Mouse (Mus musculus): ENCODE measurements around the gene Kdm3a.

Gene Kdm3a

GRCm38 (mm10) chr6:71579478-71579877, 53.3 kb downstream of the Kdm3a start:
- no peak for DNase-seq (ENCODE audit: low spot score)

GRCm38 (mm10) chr6:71575359-71575758, 57.4 kb downstream of the Kdm3a start:
- DNase-seq (ENCODE audit: low spot score): no peak

GRCm38 (mm10) chr6:71569025-71569424, 63.8 kb downstream of the Kdm3a start:
- DNase-seq (ENCODE audit: low spot score): no peak

DNA sequence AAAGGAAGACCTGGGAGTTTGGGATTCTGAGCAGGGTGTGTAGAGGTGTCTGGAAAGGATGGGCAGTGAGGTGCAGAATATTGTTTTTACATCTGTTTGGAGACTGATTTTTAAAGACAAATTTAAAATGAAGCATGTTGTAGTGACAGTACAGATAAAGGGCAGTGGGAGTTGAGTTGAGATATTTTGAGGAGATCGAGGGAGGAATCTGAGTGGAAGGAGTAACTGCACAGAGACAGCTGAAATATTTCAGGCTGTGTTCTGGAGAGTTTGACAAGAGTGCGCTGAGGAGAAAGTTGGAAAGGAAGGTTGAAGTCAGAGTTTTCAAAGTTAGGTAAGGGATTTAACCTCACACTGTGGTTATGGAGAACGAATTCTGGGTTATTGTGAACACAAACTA, 64.2 kb downstream of the Kdm3a start:
- no peak for DNase-seq (ENCODE audit: low spot score)

- DNase-seq (ENCODE audit: low spot score): no peak
Observed at GRCm38 (mm10) chr6:71556826-71557225, 76.0 kb downstream of the Kdm3a start.

DNA sequence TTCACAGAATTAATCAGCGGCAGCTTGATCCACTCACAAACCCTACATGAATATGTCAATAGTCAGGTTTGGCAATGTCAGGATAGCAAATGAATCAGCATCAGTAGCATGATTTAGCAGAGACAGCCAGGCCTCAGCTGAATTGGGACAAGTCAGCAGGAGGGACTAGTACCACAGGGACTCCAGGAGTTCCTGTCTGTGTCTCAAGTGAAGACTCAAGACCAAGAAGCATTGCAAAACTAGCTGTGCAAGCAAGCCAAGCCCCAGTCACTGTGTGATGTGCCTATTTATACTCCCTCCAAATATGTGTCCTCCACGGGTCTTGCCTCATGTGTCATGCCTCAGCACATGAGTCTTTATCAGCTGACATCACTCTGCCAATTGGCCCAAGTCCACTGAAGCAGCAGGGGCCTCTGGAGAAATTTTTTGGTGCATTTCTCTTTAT, 77.3 kb downstream of the Kdm3a start:
- DNase-seq (ENCODE audit: low spot score): no peak

DNA sequence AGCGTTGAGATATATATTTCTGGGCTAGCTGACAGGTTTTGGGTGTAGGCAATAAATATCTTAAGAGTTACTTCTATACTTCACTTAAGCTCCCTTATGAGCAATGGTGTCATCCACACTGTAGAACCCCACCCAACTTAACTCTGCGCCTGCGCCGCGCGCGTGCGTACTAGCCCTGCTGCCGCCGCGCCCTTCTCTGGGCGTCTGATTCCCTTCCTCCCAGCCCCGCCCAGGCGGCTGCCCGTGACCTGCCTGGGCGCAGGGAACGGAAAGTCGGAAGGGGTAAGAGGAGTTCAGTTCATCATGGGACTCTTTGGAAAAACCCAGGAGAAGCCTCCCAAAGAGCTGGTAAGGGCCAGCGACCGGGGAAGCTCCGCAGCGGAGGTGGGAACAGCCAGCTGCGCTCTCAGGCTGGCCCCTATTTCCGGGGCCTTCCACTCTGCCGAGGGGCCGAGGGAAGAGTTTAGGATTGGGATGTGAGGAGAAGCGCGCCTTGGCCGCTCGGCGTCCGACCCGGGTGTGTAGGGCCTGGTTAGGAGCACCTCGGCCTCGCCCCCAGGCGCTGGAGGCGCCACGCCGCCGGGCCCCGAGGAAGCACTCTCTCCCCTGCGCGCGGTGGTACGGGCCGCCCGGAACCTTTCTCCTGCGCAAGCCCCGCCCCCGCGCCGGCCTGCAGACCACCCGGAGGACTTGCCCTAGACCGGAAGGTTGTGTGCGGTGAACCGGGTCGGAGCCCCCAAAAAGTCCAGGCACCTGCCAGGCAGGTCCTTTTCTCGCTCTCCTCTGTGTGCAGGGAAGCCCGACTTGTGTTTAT, 88.9 kb downstream of the Kdm3a start, which contains the start of gene Chmp3:
Chmp3 (plus strand) TSS at position 112 of the 814 bp plus-strand sequence.
- peak; percentile 99 for DNase-seq (ENCODE audit: low spot score)
